Mouse (Mus musculus) neural tube, embryonic 13.5 days (tissue): ENCODE measurements around the gene Lamtor2. TPM values are rescaled to one million over a fixed set of nuclear protein-coding genes. Genes with fewer than 3 reads are reported as not detected.

ENCODE experiments used
- ATAC-seq: fragments of 200-750 bp; cut with Nextera tagmentation; 2 replicates; pipeline ENCODE4 v1.8.0; 2017; ENCODE audit warnings: low read depth, mild to moderate bottlenecking, moderate TSS enrichment, moderate library complexity
- H3K27ac ChIP-seq: fragments of 300-500 bp; sonication (generic); replicated peaks from 2 replicates; pipeline ENCODE4 v1.5.1; 2015; ENCODE audit warnings: moderate library complexity, mild to moderate bottlenecking, inconsistent platforms
- H3K27me3 ChIP-seq: fragments of 300-500 bp; sonication (generic); 2 replicates; pipeline ENCODE4 v1.6.1; 2015; ENCODE audit warnings: mild to moderate bottlenecking, inconsistent platforms
- H3K36me3 ChIP-seq: fragments of 300-500 bp; sonication (generic); 2 replicates; pipeline ENCODE4 v1.6.1; 2015; ENCODE audit warnings: mild to moderate bottlenecking, inconsistent platforms
- H3K4me1 ChIP-seq: fragments of 300-500 bp; sonication (generic); replicated peaks from 2 replicates; pipeline ENCODE4 v1.6.1; 2015; ENCODE audit warnings: inconsistent platforms
- H3K4me2 ChIP-seq: fragments of 300-500 bp; sonication (generic); 2 replicates; pipeline ENCODE4 v1.6.1; 2015; ENCODE audit warnings: inconsistent platforms, mild to moderate bottlenecking, moderate library complexity
- H3K4me3 ChIP-seq: fragments of 300-500 bp; sonication (generic); 2 replicates; pipeline ENCODE4 v1.5.1; 2015; ENCODE audit warnings: mild to moderate bottlenecking, inconsistent platforms
- H3K9ac ChIP-seq: fragments of 300-500 bp; sonication (generic); 2 replicates; pipeline ENCODE4 v1.6.1; 2015; ENCODE audit warnings: moderate library complexity, mild to moderate bottlenecking, inconsistent platforms
- H3K9me3 ChIP-seq: fragments of 300-500 bp; sonication (generic); 2 replicates; pipeline ENCODE4 v1.6.1; 2016; ENCODE audit warnings: inconsistent platforms
- WGBS: fragments of 180-500 bp; shearing (Covaris S2); methylation state at CpG from one replicate; pipeline ENCODE4 v1.1.7; 2015; 5-methylcytosine and 5-hydroxymethylcytosine counted together
- polyA plus RNA-seq: library from polyadenylated mRNA; unstranded; fragments of >200 nt; fragmentation: Nextera tagmentation; extraction: Ambion mirVana; gene quantifications from 2 replicates; pipeline ENCODE4 v1.2.1, GENCODE M21; 2015

The Lamtor2 gene
- polyA plus RNA-seq, 1 experiment from 2014 or later = 170 TPM

- H3K4me3 ChIP-seq = peak overlapping the region; percentile 63
- peaks cover 10% of the 10 kb centered on the region for H3K36me3 ChIP-seq
- peak overlapping the region; percentile 99 for H3K27ac ChIP-seq
- no peaks in the 10 kb centered on the region for H3K9me3 ChIP-seq
- no peaks in the 10 kb centered on the region for H3K27me3 ChIP-seq
- peaks cover 62% of the 10 kb centered on the region for H3K4me1 ChIP-seq
- H3K4me2 ChIP-seq = peak overlapping the region; percentile 99
- 20% methylated on average over 7 of the region's 7 CpGs for WGBS
- peak overlapping the region; percentile 100 for H3K9ac ChIP-seq
- ATAC-seq = no peak
These were observed 23.5 kb downstream of the Lamtor2 start for GRCm38 (mm10) chr3:88529204-88530000.

GRCm38 (mm10) chr3:88528646-88529045, 24.2 kb downstream of the Lamtor2 start:
- Histone ChIP-seq H3K27ac (0 out of 2 replicates have a peak overlapping the region, but pooled peaks have one; percentile 99), H3K27me3 (no peaks in the 10 kb centered on the region), H3K9me3 (no peaks in the 10 kb centered on the region), H3K4me3 (peak overlapping the region; percentile 63), H3K36me3 (peaks cover 16% of the 10 kb centered on the region), H3K9ac (peak overlapping the region; percentile 100; the same call in 1 of the 2 replicates), H3K4me1 (peaks cover 55% of the 10 kb centered on the region), H3K4me2 (peak overlapping the region; percentile 99)
- WGBS = 82% methylated on average over 11 of the region's 11 CpGs
- no peak for ATAC-seq

- peak overlapping the region; percentile 71 for H3K27ac ChIP-seq
- H3K9me3 ChIP-seq = no peaks in the 10 kb centered on the region
- no peaks in the 10 kb centered on the region for H3K27me3 ChIP-seq
- H3K4me1 ChIP-seq = peaks cover 55% of the 10 kb centered on the region
- WGBS = 20% methylated on average over 8 of the region's 8 CpGs
- H3K4me3 ChIP-seq = peak overlapping the region; percentile 25
- H3K9ac ChIP-seq = peak overlapping the region; percentile 70
- peak overlapping the region; percentile 99 for H3K4me2 ChIP-seq
- no peak for ATAC-seq
- peaks cover 23% of the 10 kb centered on the region for H3K36me3 ChIP-seq
These were observed 25.3 kb downstream of the Lamtor2 start for GRCm38 (mm10) chr3:88527565-88527964.

- ATAC-seq = peak; percentile 64
- no peak overlapping the region for H3K27ac ChIP-seq
- H3K4me1 ChIP-seq = peaks cover 60% of the 10 kb centered on the region
- H3K4me2 ChIP-seq = peak overlapping the region; percentile 99
- WGBS = 34% methylated on average over 17 of the region's 17 CpGs
- peak overlapping the region; percentile 25; the same call in 1 of the 2 replicates for H3K4me3 ChIP-seq
- no peaks in the 10 kb centered on the region for H3K27me3 ChIP-seq
- peaks cover 24% of the 10 kb centered on the region for H3K36me3 ChIP-seq
- H3K9me3 ChIP-seq = no peaks in the 10 kb centered on the region
- peak overlapping the region; percentile 52; the same call in 1 of the 2 replicates for H3K9ac ChIP-seq
These were observed 26.4 kb downstream of the Lamtor2 start for GRCm38 (mm10) chr3:88526157-88527131.

GRCm38 (mm10) chr3:88525021-88525420, 27.9 kb downstream of the Lamtor2 start:
- no peak for ATAC-seq
- Histone ChIP-seq H3K4me1 (peaks cover 54% of the 10 kb centered on the region), H3K4me3 (no peak overlapping the region), H3K36me3 (peaks cover 24% of the 10 kb centered on the region), H3K27ac (no peak overlapping the region), H3K9ac (no peak overlapping the region), H3K9me3 (no peaks in the 10 kb centered on the region), H3K4me2 (no peak overlapping the region), H3K27me3 (no peaks in the 10 kb centered on the region)
- WGBS = 87% methylated on average over 5 of the region's 5 CpGs

- H3K9ac ChIP-seq = no peak overlapping the region
- no peaks in the 10 kb centered on the region for H3K27me3 ChIP-seq
- H3K36me3 ChIP-seq = peaks cover 24% of the 10 kb centered on the region
- 86% methylated on average over 8 of the region's 8 CpGs for WGBS
- H3K9me3 ChIP-seq = no peaks in the 10 kb centered on the region
- no peak overlapping the region for H3K4me3 ChIP-seq
- peaks cover 34% of the 10 kb centered on the region for H3K4me1 ChIP-seq
- H3K27ac ChIP-seq = no peak overlapping the region
- ATAC-seq = no peak
- H3K4me2 ChIP-seq = no peak overlapping the region
These were observed 29.8 kb downstream of the Lamtor2 start for GRCm38 (mm10) chr3:88523027-88523426.

- Histone ChIP-seq H3K27ac (no peak overlapping the region), H3K9me3 (no peaks in the 10 kb centered on the region), H3K9ac (no peak overlapping the region), H3K27me3 (no peaks in the 10 kb centered on the region), H3K4me2 (no peak overlapping the region), H3K36me3 (peaks cover 24% of the 10 kb centered on the region), H3K4me1 (peaks cover 22% of the 10 kb centered on the region), H3K4me3 (no peak overlapping the region)
- peak; percentile 5; the same call in 1 of the 2 replicates for ATAC-seq
- WGBS = 38% methylated on average over 9 of the region's 9 CpGs
These were observed 31.0 kb downstream of the Lamtor2 start for GRCm38 (mm10) chr3:88521803-88522331.

GRCm38 (mm10) chr3:88521156-88521555, 31.7 kb downstream of the Lamtor2 start:
- Histone ChIP-seq H3K4me1 (peaks cover 16% of the 10 kb centered on the region), H3K9ac (no peak overlapping the region), H3K9me3 (no peaks in the 10 kb centered on the region), H3K4me3 (no peak overlapping the region), H3K27ac (no peak overlapping the region), H3K27me3 (no peaks in the 10 kb centered on the region), H3K36me3 (peaks cover 24% of the 10 kb centered on the region), H3K4me2 (no peak overlapping the region)
- WGBS = 92% methylated on average over 6 of the region's 6 CpGs
- no peak for ATAC-seq

GRCm38 (mm10) chr3:88520078-88520477, 32.8 kb downstream of the Lamtor2 start:
- Histone ChIP-seq H3K4me2 (no peak overlapping the region), H3K4me1 (0 out of 2 replicates have a peak, but pooled peaks cover 5% of the 10 kb centered on the region), H3K4me3 (no peak overlapping the region), H3K9me3 (no peaks in the 10 kb centered on the region), H3K9ac (no peak overlapping the region), H3K27ac (no peak overlapping the region), H3K36me3 (peaks cover 20% of the 10 kb centered on the region), H3K27me3 (no peaks in the 10 kb centered on the region)
- ATAC-seq = no peak
- 83% methylated on average over 2 of the region's 2 CpGs for WGBS

- 75% methylated on average over 4 of the region's 4 CpGs for WGBS
- ATAC-seq = no peak
These were observed 34.5 kb downstream of the Lamtor2 start for GRCm38 (mm10) chr3:88518411-88518810.

GRCm38 (mm10) chr3:88516407-88516806, 36.5 kb downstream of the Lamtor2 start:
- Histone ChIP-seq H3K9me3 (no peaks in the 10 kb centered on the region), H3K4me2 (no peak overlapping the region), H3K9ac (no peak overlapping the region), H3K4me1 (peaks cover 25% of the 10 kb centered on the region), H3K4me3 (no peak overlapping the region), H3K36me3 (no peaks in the 10 kb centered on the region), H3K27me3 (no peaks in the 10 kb centered on the region), H3K27ac (no peak overlapping the region)
- no peak for ATAC-seq
- 81% methylated on average over 2 of the region's 2 CpGs for WGBS

More at GRCm38 (mm10) chr3:88518411-88518810, 34.5 kb downstream of the Lamtor2 start:
- no peaks in the 10 kb centered on the region for H3K9me3 ChIP-seq
- peaks cover 10% of the 10 kb centered on the region; the same call in 1 of the 2 replicates for H3K4me1 ChIP-seq
- no peak overlapping the region for H3K4me3 ChIP-seq
- no peak overlapping the region for H3K9ac ChIP-seq
- no peak overlapping the region for H3K4me2 ChIP-seq
- H3K36me3 ChIP-seq = peaks cover 8% of the 10 kb centered on the region
- no peaks in the 10 kb centered on the region for H3K27me3 ChIP-seq
- H3K27ac ChIP-seq = no peak overlapping the region

- H3K4me2 ChIP-seq = no peak overlapping the region
- H3K4me3 ChIP-seq = no peak overlapping the region
- no peaks in the 10 kb centered on the region for H3K9me3 ChIP-seq
- no peak overlapping the region for H3K9ac ChIP-seq
- no peak for ATAC-seq
- 96% methylated on average over 2 of the region's 2 CpGs for WGBS
- peaks cover 36% of the 10 kb centered on the region for H3K4me1 ChIP-seq
- H3K36me3 ChIP-seq = no peaks in the 10 kb centered on the region
- H3K27me3 ChIP-seq = no peaks in the 10 kb centered on the region
- no peak overlapping the region for H3K27ac ChIP-seq
These were observed 37.8 kb downstream of the Lamtor2 start for GRCm38 (mm10) chr3:88515095-88515386.
